Mouse (Mus musculus): ENCODE measurements at regions not wholly inside any gene's neighbourhood (a gene's known extent, or its start where the extent isn't known, plus 50 kb on each side); places are given as distances from the start of the nearest gene placed in this dataset.

GRCm38 (mm10) chr12:35429473-35429872 is 105.4 kb downstream of the Ahr start:
- DNase-seq (ENCODE audit: low spot score in 2 of 2), result no peak

- DNase-seq (ENCODE audit: low spot score in 2 of 2), result no peak
Measured at GRCm38 (mm10) chr12:35419206-35419605, 115.6 kb downstream of the Ahr start.

- no peak for DNase-seq (ENCODE audit: low spot score in 2 of 2)
Measured at GRCm38 (mm10) chr12:35417943-35418342, 116.9 kb downstream of the Ahr start.

- no peak for DNase-seq (ENCODE audit: low spot score in 2 of 2)
Measured at GRCm38 (mm10) chr12:35416583-35416982, 118.3 kb downstream of the Ahr start.

GRCm38 (mm10) chr12:35412715-35413114 is 122.1 kb downstream of the Ahr start:
- no peak for DNase-seq (ENCODE audit: low spot score in 2 of 2)

GRCm38 (mm10) chr12:35408461-35408860 is 126.4 kb downstream of the Ahr start:
- DNase-seq (ENCODE audit: low spot score in 2 of 2), result no peak

GRCm38 (mm10) chr12:35408044-35408443 is 126.8 kb downstream of the Ahr start:
- no peak for DNase-seq (ENCODE audit: low spot score in 2 of 2)

- no peak for DNase-seq (ENCODE audit: low spot score in 2 of 2)
Measured at GRCm38 (mm10) chr12:35401853-35402252, 133.0 kb downstream of the Ahr start.

- no peak for DNase-seq (ENCODE audit: low spot score in 2 of 2)
Measured at GRCm38 (mm10) chr12:35401219-35401618, 133.6 kb downstream of the Ahr start.

- DNase-seq (ENCODE audit: low spot score in 2 of 2), result no peak
Measured at GRCm38 (mm10) chr12:35395211-35395610, 139.6 kb downstream of the Ahr start.

GRCm38 (mm10) chr12:35392111-35392510 is 142.7 kb downstream of the Ahr start:
- no peak for DNase-seq (ENCODE audit: low spot score in 2 of 2)

GRCm38 (mm10) chr12:35390266-35390665 is 144.6 kb downstream of the Ahr start:
- DNase-seq (ENCODE audit: low spot score in 2 of 2), result no peak

GRCm38 (mm10) chr12:35389839-35390238 is 145.0 kb downstream of the Ahr start:
- DNase-seq (ENCODE audit: low spot score in 2 of 2), result no peak

GRCm38 (mm10) chr12:35384211-35384610 is 150.6 kb downstream of the Ahr start:
- DNase-seq (ENCODE audit: low spot score in 2 of 2), result no peak

- DNase-seq (ENCODE audit: low spot score in 2 of 2), result no peak
Measured at GRCm38 (mm10) chr12:35377266-35377665, 157.6 kb downstream of the Ahr start.

- no peak for DNase-seq (ENCODE audit: low spot score in 2 of 2)
Measured at GRCm38 (mm10) chr12:35376365-35376764, 158.5 kb downstream of the Ahr start.

- DNase-seq (ENCODE audit: low spot score in 2 of 2), result no peak
Measured at GRCm38 (mm10) chr12:35357901-35358300, 176.9 kb downstream of the Ahr start.

- DNase-seq (ENCODE audit: low spot score in 2 of 2), result no peak
Measured at GRCm38 (mm10) chr12:35338191-35338954, 196.5 kb downstream of the Ahr start.

GRCm38 (mm10) chr12:35336314-35336713 is 198.5 kb downstream of the Ahr start:
- DNase-seq (ENCODE audit: low spot score in 2 of 2), result no peak

GRCm38 (mm10) chr12:35334344-35335075 is 200.3 kb downstream of the Ahr start:
- DNase-seq (ENCODE audit: low spot score in 2 of 2), result no peak

GRCm38 (mm10) chr12:35331303-35331702 is 203.5 kb downstream of the Ahr start:
- DNase-seq (ENCODE audit: low spot score in 2 of 2), result no peak

GRCm38 (mm10) chr12:35329699-35330098 is 205.1 kb downstream of the Ahr start:
- DNase-seq (ENCODE audit: low spot score in 2 of 2), result no peak

GRCm38 (mm10) chr12:35319571-35319970 is 215.3 kb downstream of the Ahr start:
- DNase-seq (ENCODE audit: low spot score in 2 of 2), result no peak
